Mouse (Mus musculus): ENCODE measurements around the gene Slco4a1.

The Slco4a1 gene

GRCm38 (mm10) chr2:180449007-180449406 lies 7.0 kb upstream of the Slco4a1 start:
- DNase-seq = no peak

DNA sequence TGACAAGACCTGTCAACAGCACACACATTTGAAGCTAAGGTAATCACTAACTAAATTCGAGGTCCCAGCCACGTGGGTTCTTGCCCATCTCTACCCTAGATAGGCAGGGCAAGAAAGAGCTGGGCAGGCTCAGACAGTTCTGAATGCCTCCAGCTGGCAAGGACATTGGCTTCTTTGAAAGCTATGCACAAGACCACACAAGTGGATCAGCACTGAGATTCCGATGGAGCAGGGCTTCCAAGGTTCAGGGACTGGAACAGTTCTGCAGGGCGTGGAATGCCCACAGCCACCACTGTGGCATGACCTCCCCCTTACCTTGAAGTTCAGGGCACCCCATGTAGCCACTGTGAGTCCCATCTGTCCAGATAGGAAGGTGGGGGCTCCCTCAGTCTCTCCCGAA lies 5.5 kb upstream of the Slco4a1 start:
- DNase-seq = no peak

GRCm38 (mm10) chr2:180456705-180457104 lies 660 bp downstream of the Slco4a1 start:
- DNase-seq = peak in 1 of 2 experiments; percentile 22

- no peak for DNase-seq
These were observed 1.6 kb downstream of the Slco4a1 start for GRCm38 (mm10) chr2:180457680-180458079.

GRCm38 (mm10) chr2:180459437-180459836 lies 3.4 kb downstream of the Slco4a1 start:
- no peak for DNase-seq

DNA sequence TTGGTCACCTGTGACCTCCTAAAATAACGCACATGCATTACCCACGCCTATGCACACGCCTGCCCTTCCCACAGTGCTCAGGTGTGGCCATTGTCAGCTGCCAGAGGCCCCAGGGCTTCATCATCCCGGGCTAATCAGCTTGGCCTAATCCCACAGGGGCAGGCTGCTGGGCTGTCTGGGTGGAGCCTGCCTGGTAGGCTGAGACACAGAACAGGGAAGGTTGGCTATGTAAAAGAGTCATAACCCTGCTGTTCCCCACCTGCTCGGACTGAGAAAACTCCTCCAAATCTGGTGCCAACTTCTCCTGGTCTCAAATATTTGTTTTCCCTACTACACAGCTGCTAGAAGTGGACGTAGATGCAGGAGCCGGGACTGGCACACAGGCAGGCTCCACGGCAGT lies 4.8 kb downstream of the Slco4a1 start:
- no peak for DNase-seq

DNA sequence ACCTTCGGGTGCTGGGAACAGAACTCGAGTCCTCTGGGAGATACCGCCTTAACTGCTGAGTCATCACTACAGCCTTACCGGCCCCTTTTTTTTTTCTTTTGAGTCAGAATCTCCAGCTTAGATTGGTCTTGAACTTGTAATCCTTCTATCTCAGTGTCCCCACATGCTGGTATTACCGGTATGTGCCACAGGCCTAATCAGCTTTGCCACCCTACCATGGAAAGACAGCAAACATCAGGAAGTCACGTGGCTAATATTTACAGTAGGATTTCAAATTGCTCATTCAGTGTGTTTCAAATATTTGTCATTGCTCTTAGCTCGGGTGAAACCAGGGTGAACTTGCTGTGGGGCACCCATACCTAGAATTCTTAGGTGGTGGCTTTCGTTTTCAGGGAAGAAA lies 6.5 kb downstream of the Slco4a1 start:
- DNase-seq = no peak

GRCm38 (mm10) chr2:180466505-180466904 lies 10.5 kb downstream of the Slco4a1 start:
- peak in 1 of 2 experiments; percentile 21 for DNase-seq

- no peak for DNase-seq
These were observed 12.8 kb downstream of the Slco4a1 start for GRCm38 (mm10) chr2:180468871-180469270.

DNA sequence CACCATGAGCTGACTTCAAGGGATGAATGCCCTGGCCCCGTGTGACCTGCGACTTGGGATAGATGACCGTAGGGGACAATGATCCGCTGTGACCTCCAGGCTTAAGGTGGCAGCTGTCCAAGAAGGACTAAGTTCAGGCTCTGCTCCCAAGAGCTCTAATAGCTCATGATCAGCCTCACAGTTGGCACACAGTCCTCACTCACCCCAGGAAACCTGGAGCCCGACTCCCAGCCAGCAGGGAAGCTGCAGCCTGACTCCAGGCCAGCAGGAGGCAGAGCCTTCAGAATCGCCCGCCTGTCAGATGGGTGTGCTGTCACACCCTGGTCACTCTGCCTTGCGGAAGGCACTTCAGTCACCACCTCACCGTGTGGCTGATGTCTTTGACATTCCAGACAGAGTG lies 13.7 kb downstream of the Slco4a1 start:
- DNase-seq = no peak

DNA sequence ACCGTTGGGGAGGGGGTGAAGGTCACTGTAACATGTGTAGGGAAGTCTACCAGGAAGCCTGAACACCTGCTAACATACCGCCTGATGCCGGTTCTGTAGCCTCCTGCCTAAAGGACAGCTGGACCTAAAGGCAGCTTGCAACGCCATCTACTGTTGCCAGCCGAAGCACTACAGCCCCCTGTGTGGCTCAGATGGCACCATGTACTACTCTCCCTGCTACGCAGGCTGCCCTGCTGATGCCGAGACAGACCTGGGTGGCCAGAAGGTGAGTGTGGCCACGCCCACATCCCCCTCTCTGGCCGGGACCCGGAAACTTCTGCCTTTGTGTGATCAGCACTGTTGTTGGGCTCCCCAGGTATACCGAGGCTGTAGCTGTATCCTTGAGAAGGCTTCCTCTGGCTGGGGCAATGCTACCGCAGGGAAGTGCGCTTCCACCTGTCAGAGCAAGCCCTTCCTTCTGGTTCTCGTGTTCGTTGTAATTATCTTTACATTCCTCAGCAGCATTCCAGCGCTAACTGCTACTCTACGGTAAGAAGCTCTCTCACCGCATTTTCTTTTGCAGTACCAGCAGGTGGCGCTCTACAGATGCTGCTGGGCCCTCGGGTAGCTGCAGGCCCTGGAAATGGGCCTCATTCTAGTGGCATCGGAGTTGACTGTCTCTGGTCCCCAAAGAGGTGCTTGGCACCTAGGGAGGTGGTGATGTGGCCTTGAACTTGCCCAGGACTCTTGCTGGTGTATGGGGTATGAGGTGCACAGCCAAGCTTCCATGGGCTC lies 16.4 kb downstream of the Slco4a1 start:
- peak; percentile 61 to 74 for DNase-seq

- DNase-seq = peak; percentile 58 to 75
These were observed 17.0 kb downstream of the Slco4a1 start for GRCm38 (mm10) chr2:180473080-180473440.

GRCm38 (mm10) chr2:180474864-180475263 lies 18.8 kb downstream of the Slco4a1 start:
- DNase-seq = no peak

- peak; percentile 14 to 39 for DNase-seq
These were observed 26.2 kb downstream of the Slco4a1 start for GRCm38 (mm10) chr2:180482274-180482673.

DNA sequence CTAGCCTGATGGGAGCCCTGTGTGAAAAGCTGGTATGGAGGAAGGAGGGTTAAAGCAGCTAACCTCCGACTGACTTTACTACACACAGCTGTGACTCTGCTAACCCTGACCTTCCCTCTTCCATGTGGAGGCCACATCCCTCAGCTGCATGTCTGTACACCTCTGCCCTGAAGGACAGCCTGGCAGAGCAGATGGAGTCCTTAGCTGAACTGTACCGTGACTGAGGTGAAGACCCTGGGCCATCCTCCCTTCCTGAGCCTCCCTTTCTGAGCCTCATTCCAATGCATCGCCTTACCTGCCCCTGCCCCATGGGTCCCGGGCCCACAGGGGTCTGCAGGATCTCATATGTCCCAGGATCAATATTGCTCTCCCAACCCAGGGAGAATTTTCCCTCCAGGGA lies 28.8 kb downstream of the Slco4a1 start:
- no peak for DNase-seq

- no peak for DNase-seq
These were observed 29.3 kb downstream of the Slco4a1 start for GRCm38 (mm10) chr2:180485306-180485705.

GRCm38 (mm10) chr2:180488210-180488751 lies 32.2 kb downstream of the Slco4a1 start:
- no peak for DNase-seq

DNA sequence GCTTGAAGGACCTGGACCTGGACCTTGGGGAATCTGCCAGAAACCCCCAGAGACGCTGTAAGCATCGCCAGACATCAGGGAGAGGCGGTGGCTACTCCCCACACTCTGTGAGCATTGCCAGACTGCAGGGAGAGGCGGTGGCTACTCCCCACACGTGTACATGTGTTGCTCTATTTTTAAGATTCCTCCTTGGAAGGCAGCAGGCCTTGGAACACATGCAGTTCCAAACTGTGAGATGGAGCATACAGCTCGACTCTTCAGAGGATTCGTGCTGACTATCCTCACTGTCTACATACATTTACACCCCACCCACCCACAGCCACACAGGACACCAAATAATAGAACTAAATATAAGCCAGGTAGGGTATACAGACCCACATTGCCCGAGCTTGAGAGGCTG lies 39.9 kb downstream of the Slco4a1 start:
- no peak for DNase-seq

DNA sequence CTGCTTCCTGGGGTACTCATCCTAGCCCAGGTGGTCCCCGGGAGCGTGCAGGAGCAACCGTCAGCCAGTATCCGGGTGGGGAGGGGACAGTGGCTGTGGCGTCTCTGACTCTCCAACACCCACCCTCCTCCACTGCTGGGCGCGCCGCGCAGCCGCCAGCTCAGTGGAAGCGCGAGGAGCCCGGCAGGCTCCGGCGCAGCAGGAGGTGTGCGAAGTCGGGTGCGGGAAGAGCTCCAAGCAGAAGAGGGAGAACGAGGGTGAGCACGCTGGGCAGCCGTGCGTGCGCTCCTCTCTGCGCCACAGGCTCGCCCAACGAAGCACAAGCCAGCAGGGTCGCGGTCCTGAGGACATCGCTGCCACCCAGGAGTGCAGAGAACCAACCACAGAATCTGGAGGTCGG lies 43.7 kb downstream of the Slco4a1 start, which contains the start of gene Ntsr1:
Gene Ntsr1 (plus strand): TSS at position 236 of the 400 bp plus-strand sequence.
- DNase-seq = peak; percentile 42 to 53

DNA sequence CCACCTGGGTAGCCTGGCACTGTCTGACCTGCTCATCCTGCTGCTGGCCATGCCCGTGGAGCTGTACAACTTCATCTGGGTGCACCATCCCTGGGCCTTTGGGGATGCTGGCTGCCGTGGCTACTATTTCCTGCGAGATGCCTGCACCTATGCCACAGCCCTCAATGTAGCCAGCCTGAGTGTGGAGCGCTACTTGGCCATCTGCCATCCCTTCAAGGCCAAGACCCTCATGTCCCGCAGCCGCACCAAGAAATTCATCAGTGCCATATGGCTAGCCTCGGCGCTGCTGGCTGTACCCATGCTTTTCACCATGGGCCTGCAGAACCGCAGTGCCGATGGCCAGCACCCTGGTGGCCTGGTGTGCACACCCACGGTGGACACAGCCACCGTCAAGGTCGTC lies 44.7 kb downstream of the Slco4a1 start:
- no peak for DNase-seq

DNA sequence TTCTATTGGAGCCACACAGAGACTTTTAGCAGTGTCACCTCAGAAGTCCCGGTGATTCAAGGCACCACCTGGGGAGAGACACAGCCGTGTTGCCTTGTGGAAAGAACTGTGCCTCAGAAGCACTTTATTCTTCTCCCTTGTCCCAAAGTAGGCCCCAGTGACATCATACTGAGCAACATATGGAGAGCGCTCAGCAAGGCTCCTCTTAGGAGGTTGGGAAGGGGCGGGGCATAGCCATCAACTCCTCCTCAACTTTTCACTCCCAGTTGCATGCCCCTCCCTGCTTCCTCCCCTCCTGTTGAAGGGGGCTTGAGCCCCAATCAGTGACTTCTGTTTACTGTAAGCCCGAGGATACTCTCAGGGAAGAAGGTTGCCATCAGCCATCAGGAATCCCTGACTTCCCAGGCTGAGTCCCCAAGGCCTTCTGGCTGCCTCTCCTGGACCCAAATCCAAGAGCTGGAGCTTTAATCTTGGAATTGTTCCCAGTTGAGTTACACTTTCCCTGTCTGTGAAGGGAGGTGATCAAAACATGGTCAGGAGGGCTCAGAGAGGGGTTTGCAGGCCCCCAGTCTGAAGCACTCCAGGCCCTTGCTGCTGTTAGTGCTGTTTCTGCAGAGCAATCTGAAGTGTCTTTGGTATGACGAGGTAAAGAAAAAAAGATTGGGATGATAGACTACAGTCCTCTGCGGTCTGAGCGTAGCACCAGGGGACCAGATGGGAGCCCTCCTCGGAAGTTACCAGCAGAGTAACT lies 45.3 kb downstream of the Slco4a1 start:
- DNase-seq = peak; percentile 47 to 59

DNA sequence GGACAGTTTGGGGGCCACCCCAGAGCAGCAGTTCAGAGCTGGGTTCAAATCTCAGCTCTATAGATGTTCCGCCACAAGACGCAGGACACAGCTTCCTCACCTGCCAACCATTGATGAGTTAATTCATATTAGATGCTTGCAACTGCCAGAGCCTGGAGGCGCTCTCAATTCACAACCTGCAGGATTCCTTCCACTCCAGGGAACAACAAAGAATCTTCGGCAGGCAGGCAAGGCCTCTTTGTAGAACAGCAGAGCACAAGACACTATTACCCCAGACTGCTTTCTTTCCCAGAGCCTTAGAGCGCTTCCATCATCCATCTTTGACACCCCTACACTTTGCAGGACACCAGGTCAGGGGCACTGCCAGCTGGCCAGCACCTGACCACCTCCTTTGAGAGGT lies 50.2 kb downstream of the Slco4a1 start:
- DNase-seq = no peak

DNA sequence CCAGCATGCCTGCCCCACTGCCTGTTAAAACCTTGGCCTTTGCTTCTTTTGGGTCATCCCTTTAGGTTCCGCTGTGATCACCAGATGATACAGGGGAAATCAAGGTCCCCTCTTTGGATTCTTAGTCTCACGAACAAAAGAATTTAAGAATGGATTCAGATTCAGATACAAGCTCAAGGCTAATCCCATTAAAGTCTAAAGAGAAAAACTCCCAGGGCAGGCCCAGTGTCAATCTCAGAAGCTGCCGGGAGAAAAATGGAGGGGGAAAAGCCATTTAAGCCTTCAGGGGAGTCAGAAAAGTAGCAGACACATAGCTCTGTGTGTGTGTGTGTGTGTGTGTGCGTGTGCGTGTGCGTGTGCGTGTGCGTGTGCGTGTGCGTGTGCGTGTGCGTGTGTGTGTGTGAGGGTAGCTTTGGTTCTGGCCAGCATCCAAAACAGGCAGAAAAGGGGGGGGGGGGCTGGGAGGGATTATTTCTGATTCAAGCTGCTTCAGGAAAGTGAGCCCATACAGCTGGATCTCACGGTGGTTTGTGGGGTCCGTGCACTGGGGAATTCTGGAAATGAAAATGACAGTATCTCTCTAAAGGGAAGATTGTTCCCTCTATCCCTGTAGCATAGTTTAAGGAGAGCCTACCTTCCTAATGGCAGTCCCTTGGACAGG lies 52.5 kb downstream of the Slco4a1 start:
- DNase-seq = no peak

Measured in kidney, postnatal 4 days (tissue).